In the genomic region with DNA sequence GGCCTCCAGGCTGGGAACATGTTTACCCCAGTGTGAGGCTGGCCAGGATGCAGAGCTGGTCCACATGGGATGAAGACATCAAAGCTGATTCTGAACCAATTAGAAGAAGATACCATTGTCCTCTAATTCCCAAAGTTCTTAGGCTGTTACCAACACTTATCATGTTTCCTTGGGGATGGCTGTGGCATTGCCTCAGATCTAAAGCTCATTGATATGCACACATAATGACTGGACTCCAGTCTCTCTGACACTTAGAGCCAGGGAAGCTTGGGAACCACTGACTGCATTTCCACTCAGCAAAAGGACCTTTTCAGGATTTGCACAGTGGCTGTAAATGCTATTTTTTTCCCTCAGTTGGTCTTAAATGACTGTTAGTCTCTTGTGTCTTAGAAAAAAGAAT, we compare ENCODE assay signal across 25 mouse cellular contexts. TPM values are rescaled to one million over a fixed set of nuclear protein-coding genes. Genes with fewer than 3 reads are reported as not detected.
A peak's percentile ranks its signal among the peaks of the same experiment; 100 is the strongest.
DNase-seq lines count a peak whose midpoint lies in the region; ATAC-seq and TF ChIP-seq lines count a peak whose summit lies in the region.
"Had no signal": no experiment of that assay in that cellular context is flagged by ENCODE, and none has a peak within 500 bp of the region (broad histone marks: within the 10 kb centered on the region; RNA-seq: fewer than 3 reads in every experiment).

No protein-coding gene starts in this region.

- no peak for TF ChIP-seq CTCF in forebrain, postnatal 0 days (IDR thresholded peaks at IDR 0.05; ENCODE audit: low read depth)

- no peak overlapping the region for H3K4me3 ChIP-seq in forebrain, postnatal 0 days (ENCODE audit: low read depth, low read length)
- H3K4me3 ChIP-seq in forebrain, embryonic 15.5 days = no peak overlapping the region
- no peak overlapping the region for H3K4me3 ChIP-seq in heart, embryonic 16.5 days (ENCODE audit: low read length)
- H3K4me3 ChIP-seq in midbrain, embryonic 12.5 days = no peak overlapping the region
- no peak overlapping the region for H3K4me3 ChIP-seq in midbrain, embryonic 13.5 days (replicated peaks)
- H3K4me3 ChIP-seq: embryonic facial prominence, embryonic 13.5 days; limb, embryonic 13.5 days; lung, embryonic 15.5 days; midbrain, embryonic 10.5 days; myocyte had no signal

- no peak overlapping the region for H3K4me2 ChIP-seq in forebrain, postnatal 0 days (ENCODE audit: low read depth)
- no peak overlapping the region for H3K4me2 ChIP-seq in forebrain, embryonic 15.5 days (replicated peaks)
- no peak overlapping the region for H3K4me2 ChIP-seq in heart, embryonic 16.5 days (ENCODE audit: low read depth, low read length)
- no peak overlapping the region for H3K4me2 ChIP-seq in midbrain, embryonic 12.5 days (replicated peaks)
- H3K4me2 ChIP-seq in midbrain, embryonic 13.5 days (replicated peaks) = no peak overlapping the region
- H3K4me2 ChIP-seq: embryonic facial prominence, embryonic 13.5 days; limb, embryonic 13.5 days; liver, embryonic 11.5 days; lung, embryonic 15.5 days had no signal

- no peak overlapping the region for H3K9ac ChIP-seq in forebrain, postnatal 0 days
- no peak overlapping the region for H3K9ac ChIP-seq in forebrain, embryonic 15.5 days (replicated peaks)
- no peak overlapping the region for H3K9ac ChIP-seq in heart, embryonic 16.5 days (ENCODE audit: low read length)
- H3K9ac ChIP-seq in midbrain, embryonic 12.5 days (replicated peaks) = no peak overlapping the region
- H3K9ac ChIP-seq in midbrain, embryonic 13.5 days (replicated peaks) = no peak overlapping the region
- H3K9ac ChIP-seq: embryonic facial prominence, embryonic 13.5 days; limb, embryonic 13.5 days; lung, embryonic 15.5 days had no signal

- no peaks in the 10 kb centered on the region for H3K36me3 ChIP-seq in forebrain, postnatal 0 days (ENCODE audit: insufficient read depth)
- no peaks in the 10 kb centered on the region for H3K36me3 ChIP-seq in forebrain, embryonic 15.5 days
- no peaks in the 10 kb centered on the region for H3K36me3 ChIP-seq in heart, embryonic 16.5 days (ENCODE audit: control insufficient read depth, insufficient read depth)
- H3K36me3 ChIP-seq in midbrain, embryonic 12.5 days = no peaks in the 10 kb centered on the region
- no peaks in the 10 kb centered on the region for H3K36me3 ChIP-seq in midbrain, embryonic 13.5 days
- H3K36me3 ChIP-seq: embryonic facial prominence, embryonic 13.5 days; limb, embryonic 13.5 days; lung, embryonic 15.5 days; midbrain, embryonic 10.5 days had no signal

- no peaks in the 10 kb centered on the region for H3K9me3 ChIP-seq in forebrain, postnatal 0 days (ENCODE audit: low read length)
- H3K9me3 ChIP-seq in forebrain, embryonic 15.5 days = no peaks in the 10 kb centered on the region
- H3K9me3 ChIP-seq in heart, embryonic 16.5 days (replicated peaks; ENCODE audit: control insufficient read depth, low read length) = no peaks in the 10 kb centered on the region
- no peaks in the 10 kb centered on the region for H3K9me3 ChIP-seq in midbrain, embryonic 12.5 days
- no peaks in the 10 kb centered on the region for H3K9me3 ChIP-seq in midbrain, embryonic 13.5 days
- H3K9me3 ChIP-seq: embryonic facial prominence, embryonic 13.5 days; limb, embryonic 13.5 days; lung, embryonic 15.5 days; midbrain, embryonic 10.5 days had no signal

- DNase-seq in forebrain, postnatal 0 days = no peak
- no peak for DNase-seq in heart, postnatal 25 days (ENCODE audit: low spot score)
- DNase-seq: adrenal gland, postnatal 14 days; cerebellum, adult 11-12 months; cerebellum, adult 9-11 months; gastrocnemius, postnatal 10 days; kidney, adult 8-10 months; kidney, postnatal 4 days; right cerebral cortex, adult 18-20 months; spleen, adult 18-20 months; thymus, postnatal 14 days had no signal

- H3K4me1 ChIP-seq in forebrain, postnatal 0 days (ENCODE audit: insufficient read depth) = no peaks in the 10 kb centered on the region
- H3K4me1 ChIP-seq in forebrain, embryonic 15.5 days = no peaks in the 10 kb centered on the region
- peaks cover 24% of the 10 kb centered on the region for H3K4me1 ChIP-seq in heart, embryonic 16.5 days (ENCODE audit: control insufficient read depth, insufficient read depth, low read length)
- H3K4me1 ChIP-seq in midbrain, embryonic 12.5 days = peaks cover 10% of the 10 kb centered on the region
- peaks cover 25% of the 10 kb centered on the region for H3K4me1 ChIP-seq in midbrain, embryonic 13.5 days (replicated peaks)
- H3K4me1 ChIP-seq: lung, embryonic 15.5 days had no signal

- no peaks in the 10 kb centered on the region for H3K27me3 ChIP-seq in forebrain, postnatal 0 days (ENCODE audit: insufficient read depth, low read length)
- no peaks in the 10 kb centered on the region for H3K27me3 ChIP-seq in forebrain, embryonic 15.5 days
- no peaks in the 10 kb centered on the region for H3K27me3 ChIP-seq in heart, embryonic 16.5 days (ENCODE audit: control insufficient read depth, insufficient read depth, low read length)
- no peaks in the 10 kb centered on the region for H3K27me3 ChIP-seq in midbrain, embryonic 12.5 days
- H3K27me3 ChIP-seq in midbrain, embryonic 13.5 days = no peaks in the 10 kb centered on the region
- H3K27me3 ChIP-seq: embryonic facial prominence, embryonic 13.5 days; limb, embryonic 13.5 days; lung, embryonic 15.5 days had no signal

- no peak overlapping the region for H3K27ac ChIP-seq in forebrain, postnatal 0 days (ENCODE audit: low read depth, low read length)
- no peak overlapping the region for H3K27ac ChIP-seq in forebrain, embryonic 15.5 days (replicated peaks)
- 0 out of 2 replicates have a peak overlapping the region, but pooled peaks have one; percentile 5 for H3K27ac ChIP-seq in heart, embryonic 16.5 days (ENCODE audit: low read length)
- H3K27ac ChIP-seq in midbrain, embryonic 12.5 days (replicated peaks) = no peak overlapping the region
- no peak overlapping the region for H3K27ac ChIP-seq in midbrain, embryonic 13.5 days
- H3K27ac ChIP-seq: embryonic facial prominence, embryonic 13.5 days; kidney, postnatal 0 days; limb, embryonic 13.5 days; lung, embryonic 15.5 days; midbrain, embryonic 10.5 days had no signal

- ATAC-seq in forebrain, postnatal 0 days = peak; percentile 58
- ATAC-seq in forebrain, embryonic 15.5 days (replicated peaks) = no peak
- no peak for ATAC-seq in heart, embryonic 16.5 days (replicated peaks; ENCODE audit: extremely low read depth, insufficient read depth, low FRiP score)
- 0 out of 2 replicates have a peak, but pooled peaks have one; percentile 27 for ATAC-seq in midbrain, embryonic 12.5 days (ENCODE audit: low FRiP score, low read depth)
- no peak for ATAC-seq in midbrain, embryonic 13.5 days
- no peak for ATAC-seq in granulocyte monocyte progenitor cell, adult 5-6 weeks (replicated peaks; ENCODE audit: poor library complexity, severe bottlenecking)
- ATAC-seq: CD4-positive, CD25-positive, alpha-beta regulatory T cell, adult 4 months; intestine, embryonic 16.5 days had no signal

- intact Hi-C loops in heart, postnatal 25 days (cut with DNase I) = no loop called here

RNA-seq across cellular contexts. Expression of a gene that starts 52.3 kb away (rescaled TPM):
- total RNA-seq in forebrain, postnatal 0 days (2014; rRNA removed) = 13.9 and 16.9 TPM in 2 replicates
- polyA plus RNA-seq in forebrain, postnatal 0 days (2015; fragmentation: Nextera tagmentation; extraction: Ambion mirVana) = 6.5 TPM in 2 replicates
- polyA plus RNA-seq in forebrain, embryonic 15.5 days (2015; fragmentation: Nextera tagmentation; extraction: Ambion mirVana) = 7.4 TPM in 2 replicates
- 19.9 and 23.2 TPM in 2 replicates for polyA plus RNA-seq in heart, embryonic 16.5 days (2015; fragmentation: Nextera tagmentation; extraction: Ambion mirVana)
- 10 to 100 TPM; 23.2 to 26.2 TPM for total RNA-seq in heart, postnatal 25 days (2021)
- 20.4 and 20.7 TPM in 2 replicates for polyA plus RNA-seq in midbrain, embryonic 12.5 days (2016; fragmentation: Nextera tagmentation; extraction: Ambion mirVana)
- polyA plus RNA-seq in midbrain, embryonic 13.5 days (2015; fragmentation: Nextera tagmentation; extraction: Ambion mirVana) = 11.2 and 12.8 TPM in 2 replicates
- 0.32 TPM in 1 of 2 replicates, not detected in the other for total RNA-seq in granulocyte monocyte progenitor cell, adult 5-6 weeks (2014; fragmentation: Nextera tagmentation)
- 0.30 and 0.41 TPM in 2 replicates for total RNA-seq in granulocyte monocyte progenitor cell, adult 5-6 weeks (2017)

Comparison
In these comparisons a context has a peak if more than half of its experiments do, and no peak if none do; other contexts are left out.
1. ATAC-seq: peak in forebrain, postnatal 0 days (single experiment) and midbrain, embryonic 12.5 days (single experiment); none in forebrain, embryonic 15.5 days (single experiment), heart, embryonic 16.5 days (single experiment), midbrain, embryonic 13.5 days (single experiment) and granulocyte monocyte progenitor cell, adult 5-6 weeks (single experiment).